Mouse (Mus musculus) embryonic fibroblast, embryonic 13.5 days (primary cell): Measurements from ENCODE around the gene Upf1.

Experiments used
- CTCF ChIP-seq: IDR thresholded peaks from 2 replicates; pipeline ENCODE4 v1.5.1; 2011; ENCODE audit warnings: mild to moderate bottlenecking, control low read depth, low read length, moderate library complexity, borderline replicate concordance; ENCODE audit not compliant: insufficient read depth
- POLR2A ChIP-seq: IDR thresholded peaks from 2 replicates; pipeline ENCODE4 v1.6.1; 2011; ENCODE audit warnings: low read depth, mild to moderate bottlenecking, control low read depth, low read length, moderate library complexity

DNA sequence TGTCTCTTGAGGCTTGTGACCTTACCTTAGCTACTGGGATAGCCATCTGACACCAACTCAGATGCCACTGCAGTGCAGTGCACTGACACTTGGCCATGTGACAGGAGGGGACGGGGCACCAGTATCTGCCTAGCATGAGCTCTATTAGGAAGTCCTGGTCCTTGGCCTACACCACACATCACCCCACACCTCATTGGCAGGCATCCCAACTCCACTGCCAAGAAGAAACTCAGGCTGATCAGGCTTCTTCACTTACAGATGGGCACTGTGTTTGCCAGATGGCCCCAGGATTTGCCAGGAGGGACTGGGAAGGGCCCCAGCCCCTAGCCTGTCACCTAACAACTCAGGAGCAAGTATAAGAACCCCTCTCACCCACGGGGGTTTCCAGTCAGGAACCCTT is 39.7 kb downstream of the Upf1 start:
- TF ChIP-seq POLR2A (no peak), CTCF (no peak)
